Mouse (Mus musculus) liver, embryonic 12.5 days (tissue): ENCODE data around the gene Zfhx3. TPM values are rescaled to one million over a fixed set of nuclear protein-coding genes. Genes with fewer than 3 reads are reported as not detected.

ENCODE experiments used
- ATAC-seq: fragments of 200-750 bp; cut with Nextera tagmentation; 2 replicates; pipeline ENCODE4 v1.8.0; 2017; ENCODE audit warnings: moderate number of reproducible peaks, mild to moderate bottlenecking, moderate library complexity
- H3K27ac ChIP-seq: fragments of 300-500 bp; sonication (generic); 2 replicates; pipeline ENCODE4 v1.5.1; 2016; ENCODE audit warnings: mild to moderate bottlenecking
- H3K27me3 ChIP-seq: fragments of 300-500 bp; sonication (generic); replicated peaks from 2 replicates; pipeline ENCODE4 v1.6.1; 2016; ENCODE audit warnings: mild to moderate bottlenecking, moderate library complexity
- H3K36me3 ChIP-seq: fragments of 300-500 bp; sonication (generic); 2 replicates; pipeline ENCODE4 v1.6.1; 2016; ENCODE audit warnings: mild to moderate bottlenecking, moderate library complexity
- H3K4me1 ChIP-seq: fragments of 300-500 bp; sonication (generic); 2 replicates; pipeline ENCODE4 v1.6.1; 2016
- H3K4me2 ChIP-seq: fragments of 300-500 bp; sonication (generic); 2 replicates; pipeline ENCODE4 v1.6.1; 2016; ENCODE audit warnings: mild to moderate bottlenecking, moderate library complexity
- H3K4me3 ChIP-seq: fragments of 300-500 bp; sonication (generic); 2 replicates; pipeline ENCODE4 v1.5.1; 2016; ENCODE audit warnings: mild to moderate bottlenecking, moderate library complexity
- H3K9ac ChIP-seq: fragments of 300-500 bp; sonication (generic); 2 replicates; pipeline ENCODE4 v1.6.1; 2016; ENCODE audit warnings: mild to moderate bottlenecking, moderate library complexity
- H3K9me3 ChIP-seq: fragments of 300-500 bp; sonication (generic); replicated peaks from 2 replicates; pipeline ENCODE4 v1.6.1; 2016; ENCODE audit warnings: mild to moderate bottlenecking, moderate library complexity
- WGBS: fragments of 180-500 bp; shearing (Covaris S2); methylation state at CpG from one replicate; pipeline ENCODE4 v1.1.7; 2016; ENCODE audit not compliant: insufficient replicate concordance; 5-methylcytosine and 5-hydroxymethylcytosine counted together
- polyA plus RNA-seq: library from polyadenylated mRNA; unstranded; fragments of >200 nt; fragmentation: Nextera tagmentation; extraction: Ambion mirVana; gene quantifications from 2 replicates; pipeline ENCODE4 v1.2.1, GENCODE M21; 2016

The Zfhx3 gene
- polyA plus RNA-seq, 1 experiment from 2014 or later = 2.4 TPM

- Histone ChIP-seq H3K4me3 (no peak overlapping the region), H3K27ac (no peak overlapping the region), H3K36me3 (no peaks in the 10 kb centered on the region), H3K4me2 (peak overlapping the region; percentile 42), H3K9ac (no peak overlapping the region), H3K4me1 (peaks cover 18% of the 10 kb centered on the region; the same call in 1 of the 2 replicates), H3K27me3 (peaks cover 97% of the 10 kb centered on the region), H3K9me3 (no peaks in the 10 kb centered on the region)
- WGBS = 6% methylated on average over 3 of the region's 3 CpGs
- no peak for ATAC-seq
These were observed 756.6 kb downstream of the Zfhx3 start for GRCm38 (mm10) chr8:108699011-108699410.

GRCm38 (mm10) chr8:108699454-108700345 lies 757.3 kb downstream of the Zfhx3 start:
- H3K27me3 ChIP-seq = peaks cover 97% of the 10 kb centered on the region
- 6% methylated on average over 23 of the region's 23 CpGs for WGBS

GRCm38 (mm10) chr8:108701381-108702175 lies 759.1 kb downstream of the Zfhx3 start:
- WGBS = 19% methylated on average over 7 of the region's 7 CpGs
- ATAC-seq = no peak
- H3K27me3 ChIP-seq = peaks cover 97% of the 10 kb centered on the region

More at GRCm38 (mm10) chr8:108699454-108700345, 757.3 kb downstream of the Zfhx3 start:
- ATAC-seq = no peak
- no peak overlapping the region for H3K27ac ChIP-seq
- H3K9me3 ChIP-seq = no peaks in the 10 kb centered on the region
- H3K4me1 ChIP-seq = peaks cover 18% of the 10 kb centered on the region; the same call in 1 of the 2 replicates
- peak overlapping the region; percentile 14; the same call in 1 of the 2 replicates for H3K4me3 ChIP-seq
- peak overlapping the region; percentile 42 for H3K4me2 ChIP-seq
- no peaks in the 10 kb centered on the region for H3K36me3 ChIP-seq
- H3K9ac ChIP-seq = no peak overlapping the region

GRCm38 (mm10) chr8:108702201-108702600 lies 759.8 kb downstream of the Zfhx3 start:
- ATAC-seq = no peak
- H3K4me2 ChIP-seq = no peak overlapping the region
- peaks cover 97% of the 10 kb centered on the region for H3K27me3 ChIP-seq
- H3K9ac ChIP-seq = no peak overlapping the region
- no peak overlapping the region for H3K4me3 ChIP-seq
- H3K4me1 ChIP-seq = peaks cover 23% of the 10 kb centered on the region
- 13% methylated on average over 1 of the region's 1 CpGs for WGBS
- H3K27ac ChIP-seq = no peak overlapping the region
- H3K36me3 ChIP-seq = no peaks in the 10 kb centered on the region
- no peaks in the 10 kb centered on the region for H3K9me3 ChIP-seq

More at GRCm38 (mm10) chr8:108701381-108702175, 759.1 kb downstream of the Zfhx3 start:
- Histone ChIP-seq H3K9ac (no peak overlapping the region), H3K4me1 (peaks cover 17% of the 10 kb centered on the region; the same call in 1 of the 2 replicates), H3K27ac (no peak overlapping the region), H3K9me3 (no peaks in the 10 kb centered on the region), H3K4me3 (no peak overlapping the region), H3K4me2 (no peak overlapping the region), H3K36me3 (no peaks in the 10 kb centered on the region)

DNA sequence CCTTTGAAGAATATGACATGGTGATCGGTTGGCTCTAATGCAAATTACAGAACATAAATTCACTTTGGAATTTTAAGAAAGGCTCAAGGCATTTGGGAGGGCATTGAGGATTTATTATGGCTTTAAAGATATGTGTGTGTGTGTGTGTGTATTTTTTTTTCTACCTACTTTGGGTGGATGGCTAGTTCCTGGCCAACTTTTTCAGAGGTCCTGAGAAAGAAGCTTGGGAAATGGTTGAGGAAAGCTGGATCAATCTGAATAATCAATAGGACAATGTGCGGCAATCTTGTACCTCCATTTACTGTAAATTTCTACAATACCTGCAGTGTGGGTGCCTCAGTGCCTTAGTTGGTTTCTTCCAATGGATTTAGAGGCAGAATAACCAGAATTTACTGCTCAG lies 763.3 kb downstream of the Zfhx3 start:
- Histone ChIP-seq H3K9me3 (no peaks in the 10 kb centered on the region), H3K36me3 (no peaks in the 10 kb centered on the region), H3K4me2 (peak overlapping the region; percentile 27), H3K4me1 (peaks cover 35% of the 10 kb centered on the region), H3K9ac (no peak overlapping the region), H3K4me3 (no peak overlapping the region), H3K27me3 (peaks cover 94% of the 10 kb centered on the region), H3K27ac (0 out of 2 replicates have a peak overlapping the region, but pooled peaks have one; percentile 36)
- WGBS = 44% methylated on average over 2 of the region's 2 CpGs
- ATAC-seq = no peak

DNA sequence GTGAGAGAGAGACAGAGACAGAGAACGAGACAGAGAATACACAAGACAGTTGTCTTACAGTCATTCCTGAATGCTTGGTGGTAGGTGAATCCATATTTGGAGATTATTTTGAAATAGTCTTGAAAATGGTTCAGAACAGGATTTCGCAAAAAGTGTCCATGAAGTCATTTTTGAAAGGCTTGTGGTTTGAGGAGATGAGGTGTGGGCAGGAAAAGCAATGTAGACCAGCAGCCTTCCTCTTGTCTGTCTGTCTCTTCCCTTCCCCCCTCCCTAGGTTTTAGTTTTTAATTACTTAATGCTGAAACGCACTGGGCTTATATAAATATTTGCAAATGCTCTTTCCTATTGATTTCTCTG lies 764.0 kb downstream of the Zfhx3 start:
- peak overlapping the region; percentile 36; the same call in 1 of the 2 replicates for H3K27ac ChIP-seq
- peak overlapping the region; percentile 27; the same call in 1 of the 2 replicates for H3K4me2 ChIP-seq
- no peak for ATAC-seq
- no peaks in the 10 kb centered on the region for H3K36me3 ChIP-seq
- peaks cover 39% of the 10 kb centered on the region for H3K4me1 ChIP-seq
- H3K27me3 ChIP-seq = peaks cover 92% of the 10 kb centered on the region
- H3K9ac ChIP-seq = no peak overlapping the region
- H3K9me3 ChIP-seq = no peaks in the 10 kb centered on the region
- WGBS = 25% methylated on average over 3 of the region's 3 CpGs
- no peak overlapping the region for H3K4me3 ChIP-seq

DNA sequence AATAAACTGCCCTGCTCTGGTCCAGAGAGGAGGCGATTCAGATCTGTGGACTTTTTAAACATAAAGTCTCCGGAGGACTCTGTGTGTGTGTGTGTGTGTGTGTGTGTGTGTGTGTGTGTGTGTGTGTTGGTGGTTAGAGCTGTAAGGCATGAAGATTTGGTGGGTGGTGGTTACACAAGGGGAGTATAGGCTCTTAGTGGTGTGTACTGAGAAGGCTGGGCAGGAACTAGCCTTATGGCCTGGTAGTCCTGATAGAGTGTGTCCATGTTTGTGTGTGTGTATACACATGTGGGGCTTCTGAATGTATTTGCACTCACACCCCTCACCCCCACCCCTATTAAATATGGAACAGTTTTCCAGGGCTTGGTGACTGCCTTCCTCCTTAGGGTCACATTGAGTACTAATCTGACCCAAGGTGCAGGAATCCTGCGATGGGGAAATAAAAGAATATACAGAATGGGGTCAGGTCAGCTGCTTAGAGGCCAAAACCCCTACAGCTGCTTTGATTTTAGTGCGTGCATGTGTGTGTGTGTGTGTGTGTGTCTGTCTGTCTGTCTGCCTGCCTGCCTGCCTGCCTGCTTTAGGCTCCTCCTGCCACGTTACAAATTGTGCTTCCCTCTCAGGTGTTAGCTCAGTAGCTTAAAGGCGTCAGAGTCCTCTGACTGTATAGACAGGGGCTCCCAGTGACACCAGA lies 764.6 kb downstream of the Zfhx3 start:
- Histone ChIP-seq H3K27me3 (peaks cover 91% of the 10 kb centered on the region), H3K4me3 (no peak overlapping the region), H3K4me1 (peaks cover 44% of the 10 kb centered on the region), H3K9me3 (no peaks in the 10 kb centered on the region), H3K27ac (peak overlapping the region; percentile 40; the same call in 1 of the 2 replicates), H3K36me3 (no peaks in the 10 kb centered on the region), H3K4me2 (peak overlapping the region; percentile 27; the same call in 1 of the 2 replicates), H3K9ac (no peak overlapping the region)
- WGBS = 31% methylated on average over 6 of the region's 6 CpGs
- peak; percentile 56; the same call in 1 of the 2 replicates for ATAC-seq

DNA sequence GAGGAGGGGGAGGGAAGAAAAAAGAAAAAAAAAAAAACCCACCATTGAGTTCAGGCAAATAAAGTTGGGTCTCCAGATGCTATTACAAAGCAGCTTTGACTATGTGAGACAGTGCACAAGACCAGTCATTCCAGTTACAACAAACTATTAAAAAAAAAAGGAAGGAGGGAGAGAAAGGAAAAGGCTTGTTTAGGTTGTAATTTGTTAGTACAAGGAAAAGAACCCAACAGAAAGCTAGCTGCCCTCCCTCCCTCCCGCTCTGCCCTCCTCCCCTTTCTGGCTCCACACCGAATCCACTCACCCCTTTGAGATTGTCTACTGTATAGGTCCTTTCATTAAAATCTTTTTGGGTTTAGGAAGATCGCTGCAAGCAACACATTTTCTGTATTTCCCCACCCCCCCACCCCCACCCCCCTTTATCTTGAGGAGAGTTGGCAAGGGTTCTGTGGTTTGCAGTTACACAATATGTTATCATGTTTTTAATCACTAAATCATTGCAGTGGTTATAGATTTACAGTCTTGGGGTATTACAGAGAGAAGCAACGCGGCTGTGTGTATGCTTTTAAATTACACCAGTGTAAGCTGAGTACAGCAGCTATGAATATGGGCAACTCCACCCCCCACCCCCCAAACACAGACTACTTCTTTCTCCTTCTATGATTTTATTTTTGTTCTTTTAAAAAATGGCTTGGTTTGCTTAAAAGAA lies 765.3 kb downstream of the Zfhx3 start:
- Histone ChIP-seq H3K4me2 (no peak overlapping the region), H3K27me3 (peaks cover 91% of the 10 kb centered on the region)

DNA sequence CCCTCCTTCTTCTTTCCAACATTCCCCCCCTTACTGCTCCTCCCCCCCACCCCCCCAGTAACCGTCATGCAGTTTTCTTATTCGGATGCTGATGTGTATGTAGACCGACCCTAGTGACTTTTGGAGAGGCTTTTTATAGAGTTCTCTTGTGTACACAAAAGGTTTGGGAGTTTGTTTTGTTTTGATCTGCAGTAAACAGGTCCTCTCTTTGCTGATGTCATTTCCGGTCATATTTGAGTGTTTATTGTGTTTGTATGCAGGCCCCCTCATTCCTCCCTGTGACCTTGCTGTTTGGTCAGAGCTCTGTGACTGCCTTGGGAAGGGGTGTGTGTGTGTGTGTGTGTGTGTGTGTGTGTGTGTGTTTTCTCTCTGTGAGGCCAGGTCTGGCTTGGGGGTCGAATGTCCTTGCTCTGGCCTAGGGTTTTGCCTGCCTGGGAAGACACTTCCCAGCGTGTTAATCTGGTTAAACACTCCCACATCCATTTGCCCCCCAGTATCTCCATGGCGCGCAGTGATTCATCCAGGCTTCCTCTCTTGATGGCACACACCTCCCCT lies 766.5 kb downstream of the Zfhx3 start:
- 41% methylated on average over 8 of the region's 8 CpGs for WGBS
- peak overlapping the region; percentile 58; the same call in 1 of the 2 replicates for H3K27ac ChIP-seq

More for the DNA sequence above, 765.3 kb downstream of the Zfhx3 start:
- Histone ChIP-seq H3K4me3 (no peak overlapping the region), H3K9me3 (no peaks in the 10 kb centered on the region), H3K36me3 (no peaks in the 10 kb centered on the region), H3K9ac (no peak overlapping the region), H3K27ac (peak overlapping the region; percentile 40; the same call in 1 of the 2 replicates), H3K4me1 (peaks cover 46% of the 10 kb centered on the region)
- ATAC-seq = no peak
- WGBS = 20% methylated on average over 5 of the region's 5 CpGs

GRCm38 (mm10) chr8:108709441-108709840 lies 767.0 kb downstream of the Zfhx3 start:
- Histone ChIP-seq H3K9me3 (no peaks in the 10 kb centered on the region), H3K27me3 (peaks cover 91% of the 10 kb centered on the region), H3K9ac (no peak overlapping the region), H3K36me3 (no peaks in the 10 kb centered on the region), H3K4me1 (peaks cover 62% of the 10 kb centered on the region), H3K4me2 (no peak overlapping the region), H3K4me3 (no peak overlapping the region), H3K27ac (peak overlapping the region; percentile 58; the same call in 1 of the 2 replicates)
- no peak for ATAC-seq
- 64% methylated on average over 2 of the region's 2 CpGs for WGBS

More for the DNA sequence above, 766.5 kb downstream of the Zfhx3 start:
- Histone ChIP-seq H3K4me3 (no peak overlapping the region), H3K4me1 (peaks cover 56% of the 10 kb centered on the region), H3K4me2 (no peak overlapping the region), H3K36me3 (no peaks in the 10 kb centered on the region), H3K9me3 (no peaks in the 10 kb centered on the region), H3K27me3 (peaks cover 91% of the 10 kb centered on the region), H3K9ac (no peak overlapping the region)
- ATAC-seq = no peak
